Mouse (Mus musculus) gastrocnemius, postnatal 14 days (tissue): Measurements from ENCODE around the gene Mrpl2. TPM values are rescaled to one million over a fixed set of nuclear protein-coding genes. Genes with fewer than 3 reads are reported as not detected.
A peak's percentile ranks its signal among the peaks of the same experiment; 100 is the strongest.

Source experiments
- DNase-seq: peaks from one replicate; pipeline ENCODE4 v3.0.0; 2021; ENCODE audit warnings: mixed read lengths
- intact Hi-C: fragments of 180-260 bp; cut with DNase I; formaldehyde crosslinking; loops from one replicate; pipeline ENCODE4 v1.15.1; 2025; ENCODE audit warnings: low total_unique reads
- total RNA-seq, 2 experiments: library from RNA; stranded (reverse); gene quantifications; 2 replicates each; pipeline ENCODE4 v1.2.3; 2021

Mrpl2 gene
- total RNA-seq, 2 experiments from 2014 or later, result 102 to 107 TPM

- intact Hi-C loops, result no loop called here
- DNase-seq, result no peak
Observed at GRCm38 (mm10) chr17:46651755-46652547, 5.9 kb downstream of the Mrpl2 start.

- DNase-seq, result no peak
- intact Hi-C loops, result no loop called here
Observed at GRCm38 (mm10) chr17:46656054-46656453, 10.0 kb downstream of the Mrpl2 start.

GRCm38 (mm10) chr17:46661351-46661750 is 15.3 kb downstream of the Mrpl2 start:
- intact Hi-C loops, result no loop called here
- no peak for DNase-seq

GRCm38 (mm10) chr17:46661981-46662380 is 16.0 kb downstream of the Mrpl2 start:
- DNase-seq, result no peak
- intact Hi-C loops, result no loop called here

GRCm38 (mm10) chr17:46662730-46663129 is 16.7 kb downstream of the Mrpl2 start:
- intact Hi-C loops, result no loop called here
- peak; percentile 53 for DNase-seq

GRCm38 (mm10) chr17:46667712-46668111 is 21.7 kb downstream of the Mrpl2 start:
- intact Hi-C loops, result no loop called here
- no peak for DNase-seq

GRCm38 (mm10) chr17:46669911-46670310 is 23.9 kb downstream of the Mrpl2 start:
- intact Hi-C loops, result no loop called here
- DNase-seq, result no peak

GRCm38 (mm10) chr17:46673850-46674529 is 28.0 kb downstream of the Mrpl2 start, which contains the start of gene Rrp36:
Gene Rrp36, minus strand, starts transcription at chr17:46674352.
- intact Hi-C loops, result no loop called here
- peak; percentile 93 for DNase-seq

- no peak for DNase-seq
- intact Hi-C loops, result no loop called here
Observed at GRCm38 (mm10) chr17:46674530-46675283, 28.7 kb downstream of the Mrpl2 start.

GRCm38 (mm10) chr17:46678416-46678815 is 32.4 kb downstream of the Mrpl2 start, which contains the start of gene Mea1:
Gene Mea1, plus strand, starts transcription at chr17:46678793.
- peak; percentile 71 for DNase-seq
- intact Hi-C loops, result no loop called here

GRCm38 (mm10) chr17:46678911-46679310 is 32.9 kb downstream of the Mrpl2 start:
- intact Hi-C loops, result no loop called here

GRCm38 (mm10) chr17:46679843-46680759 is 34.1 kb downstream of the Mrpl2 start:
- DNase-seq, result peak; percentile 61
- intact Hi-C loops, result no loop called here

More at GRCm38 (mm10) chr17:46678911-46679310, 32.9 kb downstream of the Mrpl2 start:
- DNase-seq, result peak; percentile 42

- intact Hi-C loops, result no loop called here
Observed at GRCm38 (mm10) chr17:46680760-46681373, 34.8 kb downstream of the Mrpl2 start, which contains the start of gene Klhdc3. Gene Klhdc3, minus strand, starts transcription at chr17:46680914.

GRCm38 (mm10) chr17:46681466-46682118 is 35.6 kb downstream of the Mrpl2 start:
- intact Hi-C loops, result no loop called here
- no peak for DNase-seq

More at GRCm38 (mm10) chr17:46680760-46681373, 34.8 kb downstream of the Mrpl2 start, which contains the start of gene Klhdc3:
- peak; percentile 99 for DNase-seq

GRCm38 (mm10) chr17:46682654-46683389 is 36.8 kb downstream of the Mrpl2 start:
- intact Hi-C loops, result no loop called here
- DNase-seq, result no peak

GRCm38 (mm10) chr17:46685913-46686312 is 39.9 kb downstream of the Mrpl2 start:
- intact Hi-C loops, result no loop called here
- DNase-seq, result no peak

- no peak for DNase-seq
- intact Hi-C loops, result no loop called here
Observed at GRCm38 (mm10) chr17:46690665-46691064, 44.6 kb downstream of the Mrpl2 start.
